Mouse (Mus musculus) embryonic facial prominence, embryonic 14.5 days (tissue): ENCODE results near the gene Cinp. TPM values are rescaled to one million over a fixed set of nuclear protein-coding genes. Genes with fewer than 3 reads are reported as not detected.
"Not testable (repeated sequence)": the region's sequence is repeated elsewhere in the genome, so short reads cannot be mapped to it uniquely, and the experiment has no call there.

Experiments
- ATAC-seq: fragments of 200-750 bp; cut with Nextera tagmentation; 2 replicates; pipeline ENCODE4 v1.8.0; 2017; ENCODE audit warnings: low read depth, moderate number of reproducible peaks, moderate TSS enrichment
- DNase-seq: peaks from one replicate; pipeline ENCODE4 v3.0.0-alpha.2; 2015; ENCODE audit warnings: low spot score
- H3K27ac ChIP-seq: fragments of 300-500 bp; sonication (generic); replicated peaks from 2 replicates; pipeline ENCODE4 v1.5.1; 2014; ENCODE audit warnings: low read depth, mild to moderate bottlenecking, low read length, moderate library complexity
- H3K27me3 ChIP-seq: fragments of 300-500 bp; sonication (generic); replicated peaks from 2 replicates; pipeline ENCODE4 v1.6.1; 2014; ENCODE audit warnings: low read length; ENCODE audit not compliant: control insufficient read depth, insufficient read depth
- H3K36me3 ChIP-seq: fragments of 300-500 bp; sonication (generic); 2 replicates; pipeline ENCODE4 v1.6.1; 2014; ENCODE audit warnings: low read length, mixed read lengths; ENCODE audit not compliant: control insufficient read depth, insufficient read depth
- H3K4me1 ChIP-seq: fragments of 300-500 bp; sonication (generic); 2 replicates; pipeline ENCODE4 v1.6.1; 2014; ENCODE audit warnings: antibody characterized with exemption, low read length; ENCODE audit not compliant: control insufficient read depth, insufficient read depth
- H3K4me2 ChIP-seq: fragments of 300-500 bp; sonication (generic); 2 replicates; pipeline ENCODE4 v1.6.1; 2014; ENCODE audit warnings: low read depth, mild to moderate bottlenecking, low read length, moderate library complexity, mixed read lengths
- H3K4me3 ChIP-seq: fragments of 300-500 bp; sonication (generic); 2 replicates; pipeline ENCODE4 v1.5.1; 2014; ENCODE audit warnings: low read depth, mild to moderate bottlenecking, low read length
- H3K9ac ChIP-seq: fragments of 300-500 bp; sonication (generic); 2 replicates; pipeline ENCODE4 v1.6.1; 2014; ENCODE audit warnings: low read depth, mild to moderate bottlenecking, low read length, moderate library complexity, mixed read lengths
- H3K9me3 ChIP-seq: fragments of 300-500 bp; sonication (generic); 2 replicates; pipeline ENCODE4 v1.6.1; 2016; ENCODE audit warnings: low read length; ENCODE audit not compliant: control insufficient read depth
- WGBS: fragments of 180-500 bp; shearing (Covaris S2); extraction: QIAGEN DNeasy Blood & Tissue Kit; methylation state at CpG from one replicate; pipeline ENCODE4 v1.1.7; 2014; 5-methylcytosine and 5-hydroxymethylcytosine counted together
- polyA plus RNA-seq: library from polyadenylated mRNA; unstranded; fragments of >200 nt; fragmentation: Nextera tagmentation; extraction: Ambion mirVana; gene quantifications from 2 replicates; pipeline ENCODE4 v1.2.1, GENCODE M21; 2014

Gene Cinp
- polyA plus RNA-seq, 1 experiment from 2014 or later = 75.0 TPM

DNA sequence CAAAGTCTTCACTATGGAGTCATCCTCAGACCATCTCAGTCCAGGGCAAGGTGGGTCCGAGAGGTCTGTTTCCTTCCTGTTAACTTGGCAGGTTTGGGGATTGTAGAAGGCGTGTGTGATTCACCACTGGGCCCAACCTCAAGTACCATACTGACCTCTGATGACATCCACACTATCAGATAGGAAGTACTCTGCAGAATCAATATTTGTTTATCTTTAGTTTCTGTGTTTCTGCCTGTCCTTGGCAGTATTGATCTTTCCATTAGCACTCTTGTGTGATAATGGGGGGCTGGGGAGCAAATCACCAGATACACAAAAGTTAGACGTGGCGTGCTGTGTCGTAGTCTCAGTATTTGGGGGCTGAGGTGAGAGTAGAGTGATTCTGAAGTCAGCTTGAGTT, 17.7 kb downstream of the Cinp start:
- Histone ChIP-seq H3K27me3 (no peaks in the 10 kb centered on the region), H3K9ac (no peak overlapping the region), H3K27ac (no peak overlapping the region), H3K4me2 (no peak overlapping the region), H3K9me3 (no peaks in the 10 kb centered on the region), H3K4me1 (no peaks in the 10 kb centered on the region), H3K4me3 (no peak overlapping the region), H3K36me3 (peaks cover 92% of the 10 kb centered on the region)
- DNase-seq = no peak
- WGBS = 97% methylated on average over 5 of the region's 5 CpGs
- no peak for ATAC-seq

DNA sequence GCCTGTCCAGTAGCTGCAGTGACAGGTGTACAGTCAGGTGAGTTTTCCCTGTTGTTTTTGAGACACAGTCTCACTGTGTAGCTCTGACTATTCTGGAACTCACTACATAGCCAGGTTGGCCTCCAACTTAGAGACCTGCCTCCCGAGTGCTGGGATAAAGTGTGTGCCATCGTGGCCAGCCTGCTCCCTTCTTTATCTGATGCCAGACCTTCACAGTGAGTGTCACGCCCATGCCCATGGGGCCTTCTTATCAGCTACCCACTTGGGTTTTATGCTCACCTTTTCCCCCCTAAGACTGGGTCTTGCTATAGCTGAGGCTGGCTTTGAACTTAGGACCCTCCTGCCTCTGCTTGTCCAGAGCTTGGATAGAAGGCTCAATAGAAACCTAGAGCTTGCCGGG, 18.8 kb downstream of the Cinp start:
- H3K36me3 ChIP-seq = peaks cover 91% of the 10 kb centered on the region
- 87% methylated on average over 4 of the region's 4 CpGs for WGBS
- H3K4me1 ChIP-seq = no peaks in the 10 kb centered on the region

DNA sequence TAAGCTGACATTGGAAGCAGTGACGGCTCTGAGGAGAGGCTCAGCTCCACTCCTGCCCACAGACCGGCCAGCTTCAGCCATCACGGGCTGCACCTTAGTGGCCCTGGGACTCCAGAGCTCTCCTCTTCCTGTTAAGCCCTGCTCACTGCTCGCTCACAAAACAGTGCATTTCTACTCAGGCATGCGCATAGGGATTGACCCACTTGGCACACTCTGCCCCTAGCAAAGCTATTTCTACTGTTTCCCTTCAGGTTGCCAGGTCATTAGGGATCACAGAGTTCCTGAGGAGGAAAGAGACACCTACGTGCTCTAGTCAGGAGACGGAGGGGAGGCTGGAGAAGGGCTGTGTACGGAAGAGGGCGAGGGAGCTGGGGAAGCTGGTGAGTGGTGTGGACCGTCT, 23.0 kb downstream of the Cinp start:
- no peaks in the 10 kb centered on the region for H3K27me3 ChIP-seq
- H3K4me1 ChIP-seq = no peaks in the 10 kb centered on the region
- WGBS = 81% methylated on average over 10 of the region's 10 CpGs
- ATAC-seq (no peak), DNase-seq (no peak)
- H3K9me3 ChIP-seq = no peaks in the 10 kb centered on the region
- H3K9ac ChIP-seq = no peak overlapping the region
- peaks cover 79% of the 10 kb centered on the region for H3K36me3 ChIP-seq
- H3K27ac ChIP-seq = no peak overlapping the region
- no peak overlapping the region for H3K4me2 ChIP-seq
- H3K4me3 ChIP-seq = no peak overlapping the region

More for the DNA sequence above, 18.8 kb downstream of the Cinp start:
- ATAC-seq = no peak
- Histone ChIP-seq H3K4me3 (no peak overlapping the region), H3K9me3 (no peaks in the 10 kb centered on the region), H3K4me2 (no peak overlapping the region), H3K27me3 (no peaks in the 10 kb centered on the region), H3K27ac (no peak overlapping the region), H3K9ac (no peak overlapping the region)
- DNase-seq = no peak

DNA sequence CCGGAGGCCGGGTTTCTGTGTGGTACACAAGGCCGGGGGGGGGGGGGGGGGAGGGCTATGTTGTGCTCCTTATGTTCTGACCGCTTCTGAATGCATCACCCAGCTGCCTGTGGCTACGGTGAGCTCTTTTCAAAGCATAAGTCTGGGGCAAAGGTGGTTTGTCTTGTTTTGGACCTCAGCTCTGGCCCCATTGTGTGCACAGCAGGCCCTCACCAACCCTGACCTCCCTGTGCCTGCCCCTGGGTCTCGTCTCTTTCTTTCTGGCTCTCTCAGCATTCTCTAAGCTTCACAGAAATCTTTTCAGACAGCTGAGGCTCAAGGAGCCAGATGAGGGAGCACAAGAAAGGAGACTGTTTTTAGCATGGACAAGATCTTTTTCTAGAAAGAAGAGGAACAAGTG, 23.4 kb downstream of the Cinp start:
- Histone ChIP-seq H3K4me3 (no peak overlapping the region), H3K9me3 (no peaks in the 10 kb centered on the region), H3K4me2 (no peak overlapping the region), H3K27ac (no peak overlapping the region), H3K9ac (no peak overlapping the region), H3K27me3 (no peaks in the 10 kb centered on the region), H3K4me1 (no peaks in the 10 kb centered on the region), H3K36me3 (peaks cover 79% of the 10 kb centered on the region)
- ATAC-seq (no peak), DNase-seq (no peak)
- WGBS = 66% methylated on average over 6 of the region's 6 CpGs

DNA sequence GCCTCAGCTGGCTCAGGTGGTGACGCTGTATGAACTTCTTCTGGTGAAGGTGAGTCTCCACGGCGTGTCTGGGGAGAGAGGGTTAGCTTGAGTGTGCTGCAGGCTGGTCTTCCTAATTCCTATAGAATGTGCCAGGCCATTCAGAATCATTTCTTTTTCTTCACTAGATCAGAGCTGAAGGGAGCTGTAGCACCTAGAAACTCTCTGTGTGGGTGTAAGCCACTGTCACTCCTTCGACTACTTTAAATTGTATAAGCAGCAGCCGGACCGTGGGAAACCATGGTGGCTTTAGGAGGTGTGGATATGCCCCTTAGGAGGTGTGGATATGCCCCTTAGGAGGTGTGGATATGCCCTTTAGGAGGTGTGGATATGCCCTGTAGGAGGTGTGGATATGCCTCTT, 24.9 kb downstream of the Cinp start:
- H3K9ac ChIP-seq = no peak overlapping the region
- DNase-seq (no peak), ATAC-seq (no peak)
- H3K4me3 ChIP-seq = no peak overlapping the region
- no peaks in the 10 kb centered on the region for H3K27me3 ChIP-seq
- H3K4me1 ChIP-seq = no peaks in the 10 kb centered on the region
- H3K36me3 ChIP-seq = peaks cover 77% of the 10 kb centered on the region
- H3K9me3 ChIP-seq = no peaks in the 10 kb centered on the region
- no peak overlapping the region for H3K27ac ChIP-seq
- 93% methylated on average over 6 of the region's 6 CpGs for WGBS
- no peak overlapping the region for H3K4me2 ChIP-seq

DNA sequence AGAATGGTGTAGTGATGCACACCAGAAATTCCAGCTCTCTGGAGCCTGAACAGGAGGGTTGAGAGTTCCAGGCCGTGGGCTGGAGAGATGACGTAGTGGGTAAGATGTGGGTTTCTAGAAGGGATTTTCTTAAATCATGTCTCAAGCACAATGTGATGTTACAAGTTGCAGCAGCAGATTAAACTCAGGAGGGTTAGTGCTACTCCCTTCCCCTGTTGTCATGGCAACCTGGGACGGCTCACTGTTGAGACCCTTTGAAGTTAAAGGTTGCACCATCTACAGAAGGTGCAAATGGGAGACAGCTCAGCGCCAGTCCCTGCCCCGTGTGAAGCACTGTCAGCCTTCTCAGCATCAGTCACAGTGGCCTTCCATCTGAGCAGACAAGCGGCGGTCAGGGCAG, 27.7 kb downstream of the Cinp start:
- DNase-seq = no peak
- H3K9ac ChIP-seq = no peak overlapping the region
- H3K4me3 ChIP-seq = no peak overlapping the region
- H3K27me3 ChIP-seq = no peaks in the 10 kb centered on the region
- H3K4me2 ChIP-seq = no peak overlapping the region
- ATAC-seq = no peak
- H3K36me3 ChIP-seq = peaks cover 61% of the 10 kb centered on the region
- no peaks in the 10 kb centered on the region for H3K4me1 ChIP-seq
- no peaks in the 10 kb centered on the region for H3K9me3 ChIP-seq
- WGBS = 72% methylated on average over 7 of the region's 7 CpGs
- H3K27ac ChIP-seq = no peak overlapping the region

DNA sequence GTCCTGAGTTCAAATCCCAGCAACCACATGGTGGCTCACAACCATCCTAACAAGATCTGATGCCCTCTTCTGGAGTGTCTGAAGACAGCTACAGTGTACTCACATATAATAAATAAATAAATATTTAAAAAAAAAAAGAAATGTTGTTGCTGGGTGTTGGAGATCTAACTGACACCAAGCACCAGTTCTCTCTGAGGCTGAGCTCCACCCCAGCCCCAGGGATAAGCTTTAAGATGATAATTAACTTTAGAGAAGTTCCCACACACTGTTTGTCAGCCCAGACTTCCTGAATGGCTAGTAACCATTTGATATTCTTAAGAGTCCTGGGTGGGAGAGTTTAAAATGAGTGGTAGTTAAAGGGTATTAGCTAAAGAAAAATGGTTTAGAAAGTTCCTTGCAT, 28.7 kb downstream of the Cinp start:
- H3K4me3 ChIP-seq = no peak overlapping the region
- H3K36me3 ChIP-seq = peaks cover 61% of the 10 kb centered on the region
- H3K9ac ChIP-seq = no peak overlapping the region
- no peaks in the 10 kb centered on the region for H3K4me1 ChIP-seq
- H3K27ac ChIP-seq = no peak overlapping the region
- no peaks in the 10 kb centered on the region for H3K9me3 ChIP-seq
- no peaks in the 10 kb centered on the region for H3K27me3 ChIP-seq
- DNase-seq (no peak), ATAC-seq (no peak)
- H3K4me2 ChIP-seq = no peak overlapping the region

DNA sequence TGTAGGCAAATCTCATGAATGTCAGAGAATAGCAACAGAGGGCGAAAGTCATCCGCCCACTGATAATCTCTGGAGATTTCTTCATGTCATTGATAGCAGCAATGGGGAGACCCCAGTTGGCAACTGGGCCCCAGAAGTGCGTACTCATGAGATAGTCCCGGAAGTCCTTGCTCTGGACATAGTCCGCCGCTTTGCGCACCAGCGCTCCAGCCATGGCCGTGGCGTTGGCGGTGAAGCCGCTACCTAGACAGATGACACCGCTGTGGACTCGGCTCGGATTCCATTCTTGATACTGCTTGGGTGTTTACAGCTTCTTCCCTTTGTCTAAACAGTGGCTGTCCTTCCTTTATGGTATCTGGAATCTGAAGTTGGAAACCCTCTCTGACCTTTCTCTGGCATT, 30.3 kb downstream of the Cinp start:
- H3K4me1 ChIP-seq, ATAC-seq, DNase-seq, H3K4me2 ChIP-seq, H3K9ac ChIP-seq, H3K4me3 ChIP-seq, H3K9me3 ChIP-seq, H3K27me3 ChIP-seq, H3K27ac ChIP-seq: not testable (repeated sequence)
- H3K36me3 ChIP-seq = peaks cover 58% of the 10 kb centered on the region
- 94% methylated on average over 15 of the region's 15 CpGs for WGBS

DNA sequence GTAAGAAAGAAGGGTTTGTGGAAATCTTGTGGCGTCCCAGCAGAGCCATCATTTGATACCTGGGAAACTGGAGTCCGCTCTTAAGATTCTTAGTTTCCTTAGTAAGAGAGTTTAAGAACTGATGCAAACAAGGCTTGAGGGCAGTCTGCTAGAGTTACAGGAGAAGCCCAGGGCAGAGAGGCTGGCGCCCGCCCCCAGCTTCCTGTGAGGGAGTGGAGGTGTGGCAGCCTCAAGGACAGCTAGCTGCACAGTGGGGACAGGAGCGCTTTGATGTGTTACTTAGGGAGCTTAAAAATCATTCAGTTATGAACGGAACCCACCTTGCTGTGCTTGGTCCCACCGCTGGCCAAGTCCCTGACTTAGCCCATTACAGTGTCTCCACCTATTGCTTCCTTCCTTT, 31.7 kb downstream of the Cinp start:
- 59% methylated on average over 7 of the region's 7 CpGs for WGBS
- Histone ChIP-seq H3K4me1 (no peaks in the 10 kb centered on the region), H3K4me3 (no peak overlapping the region), H3K27ac (no peak overlapping the region), H3K4me2 (no peak overlapping the region), H3K36me3 (peaks cover 50% of the 10 kb centered on the region), H3K27me3 (no peaks in the 10 kb centered on the region), H3K9me3 (no peaks in the 10 kb centered on the region), H3K9ac (no peak overlapping the region)
- DNase-seq = peak; percentile 24
- no peak for ATAC-seq
